Mouse (Mus musculus) CH12.LX (cell line): ENCODE data around the gene Zfp423.

Experiments used
- CHD2 ChIP-seq: IDR thresholded peaks from 2 replicates; pipeline ENCODE4 v1.6.1; 2011; ENCODE audit warnings: low read length, improper control_type of control experiment
- NELFE ChIP-seq: IDR thresholded peaks from 2 replicates; pipeline ENCODE4 v1.6.1; 2011; ENCODE audit warnings: low read depth, low read length, improper control_type of control experiment
- ZC3H11A ChIP-seq: IDR thresholded peaks from 2 replicates; pipeline ENCODE4 v1.6.1; 2012; ENCODE audit warnings: low read depth, mild to moderate bottlenecking, inconsistent platforms, low read length, improper control_type of control experiment

GRCm38 (mm10) chr8:87619529-87619928 is 339.9 kb downstream of the Zfp423 start:
- TF ChIP-seq NELFE (no peak), ZC3H11A (no peak), CHD2 (no peak)
